Mouse (Mus musculus): ENCODE measurements around the gene Olfr728.

Olfr728 gene

GRCm38 (mm10) chr14:50142580-50142979 is at the start of gene Olfr728:
Olfr728 (minus strand) TSS chr14:50142680.
- in situ Hi-C loops (cut with MboI, MseI): no loop called here

- in situ Hi-C loops (cut with MboI, MseI): no loop called here
Observed at GRCm38 (mm10) chr14:50188098-50188497, 45.6 kb upstream of the Olfr728 start, which contains the start of gene Olfr730. Olfr730 (minus strand) TSS chr14:50188198.

GRCm38 (mm10) chr14:50152810-50153209 is 10.3 kb upstream of the Olfr728 start, which contains the start of gene Olfr729:
Olfr729 (minus strand) TSS chr14:50152910.
- in situ Hi-C loops (cut with MboI, MseI): no loop called here

GRCm38 (mm10) chr14:50122886-50123285 is 19.6 kb downstream of the Olfr728 start, which contains the start of gene Olfr727:
Olfr727 (plus strand) TSS chr14:50123186.
- in situ Hi-C loops (cut with MboI, MseI): no loop called here

GRCm38 (mm10) chr14:50090853-50091252 is 51.6 kb downstream of the Olfr728 start, which contains the start of gene Olfr726:
Olfr726 (minus strand) TSS chr14:50090953.
- in situ Hi-C loops (cut with MboI, MseI): no loop called here
